Mouse (Mus musculus): ENCODE measurements around the gene Ppm1m. TPM values are rescaled to one million over a fixed set of nuclear protein-coding genes. Genes with fewer than 3 reads are reported as not detected.
"Not testable (repeated sequence)": the region's sequence is repeated elsewhere in the genome, so short reads cannot be mapped to it uniquely, and the experiment has no call there.

The Ppm1m gene
- polyA plus RNA-seq, 1 experiment from 2014 or later = 16.9 TPM

GRCm38 (mm10) chr9:106177799-106178198 is 21.7 kb downstream of the Ppm1m start:
- Histone ChIP-seq H3K27ac (no peak overlapping the region), H3K4me3 (replicated peaks) (no peak overlapping the region), H3K4me1 (replicated peaks) (peaks cover 40% of the 10 kb centered on the region), H3K27me3 (no peaks in the 10 kb centered on the region), H3K9me3 (no peaks in the 10 kb centered on the region), H3K36me3 (peaks cover 57% of the 10 kb centered on the region), H3K9ac (replicated peaks) (no peak overlapping the region), H3K4me2 (replicated peaks) (no peak overlapping the region)
- 96% methylated on average over 6 of the region's 6 CpGs for WGBS
- ATAC-seq = no peak

GRCm38 (mm10) chr9:106176769-106177168 is 22.8 kb downstream of the Ppm1m start:
- Histone ChIP-seq H3K27ac (no peak overlapping the region), H3K9me3 (no peaks in the 10 kb centered on the region), H3K9ac (replicated peaks) (no peak overlapping the region), H3K4me1 (replicated peaks) (peaks cover 50% of the 10 kb centered on the region), H3K4me2 (replicated peaks) (no peak overlapping the region), H3K4me3 (replicated peaks) (no peak overlapping the region), H3K36me3 (peaks cover 46% of the 10 kb centered on the region), H3K27me3 (no peaks in the 10 kb centered on the region)
- 91% methylated on average over 5 of the region's 5 CpGs for WGBS
- ATAC-seq = no peak

- Histone ChIP-seq H3K36me3 (peaks cover 35% of the 10 kb centered on the region), H3K27me3 (no peaks in the 10 kb centered on the region), H3K9ac (replicated peaks) (no peak overlapping the region), H3K27ac (no peak overlapping the region), H3K4me3 (replicated peaks) (no peak overlapping the region), H3K9me3 (no peaks in the 10 kb centered on the region), H3K4me1 (replicated peaks) (peaks cover 50% of the 10 kb centered on the region), H3K4me2 (replicated peaks) (no peak overlapping the region)
- WGBS = 84% methylated on average over 3 of the region's 3 CpGs
- no peak for ATAC-seq
Measured at GRCm38 (mm10) chr9:106175552-106176200, 23.9 kb downstream of the Ppm1m start.

DNA sequence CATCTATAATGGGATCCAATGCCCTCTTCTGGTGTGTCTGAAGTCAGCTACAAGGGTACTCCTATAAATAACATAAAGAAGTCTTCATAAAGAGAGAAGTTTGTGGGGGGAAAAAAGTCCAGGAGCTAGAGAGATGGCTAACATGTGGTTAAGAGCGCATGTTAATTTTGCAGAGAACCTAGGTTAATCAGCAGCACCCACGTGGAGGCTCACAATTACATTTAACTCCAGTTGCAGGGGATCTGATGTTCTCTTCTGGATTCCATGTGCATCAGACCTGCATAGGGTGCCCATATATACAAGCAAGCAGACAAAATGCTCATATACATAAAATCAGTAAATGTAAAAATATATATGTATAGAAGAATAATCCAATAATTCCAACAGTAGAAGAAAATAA is 26.2 kb downstream of the Ppm1m start:
- peak overlapping the region; percentile 92 for H3K4me2 ChIP-seq (replicated peaks)
- no peak overlapping the region for H3K27ac ChIP-seq
- peak overlapping the region; percentile 98 for H3K4me3 ChIP-seq (replicated peaks)
- H3K9me3 ChIP-seq = no peaks in the 10 kb centered on the region
- 0 out of 2 replicates have a peak, but pooled peaks cover 3% of the 10 kb centered on the region for H3K27me3 ChIP-seq
- peaks cover 52% of the 10 kb centered on the region for H3K4me1 ChIP-seq (replicated peaks)
- H3K9ac ChIP-seq (replicated peaks) = peak overlapping the region; percentile 39; the same call in 1 of the 2 replicates
- H3K36me3 ChIP-seq = peaks cover 22% of the 10 kb centered on the region
- 66% methylated on average over 2 of the region's 2 CpGs for whole genome bisulfite sequencing
- no peak for ATAC-seq

DNA sequence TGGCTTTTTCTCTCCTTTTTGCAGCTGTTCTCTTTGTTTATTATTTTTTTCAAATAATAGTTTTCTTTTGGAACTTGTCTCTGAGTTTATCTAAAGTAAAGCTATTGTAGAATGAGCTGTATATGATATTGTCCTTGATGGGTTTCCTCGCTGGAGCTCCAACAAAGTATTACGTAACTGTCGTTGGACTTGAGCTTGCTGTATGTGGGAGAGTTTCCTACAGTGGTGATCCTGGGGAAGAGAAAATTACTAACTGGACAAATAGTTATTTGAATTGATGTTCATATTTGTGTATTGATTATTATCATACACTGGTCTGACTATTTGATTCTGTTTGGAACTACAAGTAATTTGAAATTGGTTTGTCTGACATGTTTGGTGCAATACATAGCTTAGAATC is 27.0 kb downstream of the Ppm1m start:
- Histone ChIP-seq H3K27ac (no peak overlapping the region), H3K4me2 (replicated peaks) (peak overlapping the region; percentile 92), H3K9me3 (no peaks in the 10 kb centered on the region), H3K27me3 (0 out of 2 replicates have a peak, but pooled peaks cover 3% of the 10 kb centered on the region), H3K4me3 (replicated peaks) (peak overlapping the region; percentile 98), H3K4me1 (replicated peaks) (peaks cover 52% of the 10 kb centered on the region), H3K36me3 (peaks cover 13% of the 10 kb centered on the region), H3K9ac (replicated peaks) (peak overlapping the region; percentile 95)
- WGBS = 37% methylated on average over 3 of the region's 3 CpGs
- no peak for ATAC-seq

DNA sequence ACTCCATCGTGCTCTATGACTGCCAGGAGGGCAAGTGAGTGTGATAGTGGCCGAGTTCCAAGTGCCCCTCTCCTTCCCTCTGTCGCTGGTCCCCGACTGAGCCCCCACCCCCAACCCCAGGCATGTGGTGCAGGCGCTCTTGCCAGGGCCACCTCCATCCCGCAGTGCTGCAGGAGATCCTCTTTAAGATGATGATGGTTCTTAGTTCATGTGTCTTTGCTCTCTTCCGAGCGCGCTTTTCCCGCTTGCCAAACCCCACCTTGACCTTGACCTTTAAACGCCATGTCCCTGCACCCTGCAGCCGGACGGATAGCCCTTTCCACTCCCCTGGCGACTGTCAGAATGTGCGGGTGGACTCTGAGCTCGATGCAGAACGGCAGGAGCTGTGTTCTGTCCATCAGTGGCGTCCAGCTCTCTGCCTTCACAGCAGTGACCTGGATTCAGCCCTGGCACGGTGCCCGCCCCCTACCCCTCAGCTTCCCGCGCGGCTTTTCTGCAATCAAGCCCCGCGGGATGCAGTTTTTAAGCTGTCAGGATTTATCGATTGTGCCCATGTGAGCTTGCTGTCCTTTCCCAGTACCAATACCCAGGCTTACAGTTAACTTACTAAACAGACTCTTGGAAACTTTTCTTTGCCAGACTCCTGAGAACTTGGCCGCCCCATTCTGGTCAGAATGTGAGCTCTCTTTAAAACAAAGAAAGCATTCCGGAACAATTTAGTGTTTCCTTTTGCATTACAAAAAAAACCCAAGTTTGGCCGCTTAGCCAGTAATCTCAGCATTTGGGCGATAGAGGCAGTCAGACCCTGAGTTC is 28.0 kb downstream of the Ppm1m start:
- H3K27me3 ChIP-seq = 0 out of 2 replicates have a peak, but pooled peaks cover 3% of the 10 kb centered on the region
- peaks cover 52% of the 10 kb centered on the region for H3K4me1 ChIP-seq (replicated peaks)
- no peaks in the 10 kb centered on the region for H3K9me3 ChIP-seq
- peak overlapping the region; percentile 92 for H3K4me2 ChIP-seq (replicated peaks)
- H3K27ac ChIP-seq = peak overlapping the region; percentile 98
- peak; percentile 75 for ATAC-seq
- H3K36me3 ChIP-seq = peaks cover 4% of the 10 kb centered on the region
- WGBS = under 1% methylated on average over 30 of the region's 30 CpGs
- peak overlapping the region; percentile 98 for H3K4me3 ChIP-seq (replicated peaks)
- H3K9ac ChIP-seq (replicated peaks) = peak overlapping the region; percentile 95

DNA sequence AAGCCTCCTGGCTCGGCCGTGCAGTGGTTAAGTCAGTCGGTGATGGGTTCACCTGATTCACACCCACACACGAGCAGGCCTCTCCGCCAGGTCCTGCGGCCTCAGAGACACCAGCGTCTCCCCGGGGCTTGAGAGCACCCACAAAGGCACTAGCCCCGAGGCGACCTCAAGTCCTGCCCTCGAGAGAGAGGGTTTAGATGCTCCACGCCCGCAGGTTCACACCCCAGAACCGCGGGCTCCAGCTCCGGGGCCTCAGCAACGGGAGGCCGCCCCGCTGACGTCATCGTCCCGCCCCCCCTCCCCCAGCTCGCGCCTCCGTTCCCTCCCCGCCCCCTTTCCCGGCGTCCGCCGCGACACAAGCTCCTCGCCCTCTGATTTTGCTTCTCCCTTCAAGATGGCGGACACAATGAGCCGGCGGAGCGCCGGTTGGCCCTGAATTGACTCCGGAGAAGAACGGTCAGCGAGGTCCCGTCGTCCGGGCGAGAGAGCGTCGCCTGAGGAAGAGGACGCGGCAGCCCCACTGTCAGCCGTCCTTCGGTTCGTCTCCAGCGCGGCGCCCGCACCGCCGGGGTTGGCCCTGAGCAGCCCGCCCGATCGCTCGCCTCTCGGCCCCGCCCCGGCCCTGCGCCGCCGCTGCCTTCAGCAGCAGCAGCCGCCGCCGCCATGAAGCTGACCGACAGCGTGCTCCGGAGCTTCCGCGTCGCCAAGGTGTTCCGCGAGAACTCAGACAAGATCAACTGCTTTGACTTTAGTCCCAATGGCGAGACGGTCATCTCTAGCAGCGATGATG is 28.8 kb downstream of the Ppm1m start, which contains the start of gene Wdr82:
Wdr82 (plus strand) TSS at position 373 of the 790 bp plus-strand sequence.
- ATAC-seq = peak; percentile 92
- H3K4me1 ChIP-seq (replicated peaks) = peaks cover 44% of the 10 kb centered on the region
- WGBS = under 1% methylated on average over 76 of the region's 81 CpGs
- peak within 1 kb of the TSS; percentile 95 for H3K9ac ChIP-seq (replicated peaks)
- H3K27ac ChIP-seq = peak within 1 kb of the TSS; percentile 98
- H3K9me3 ChIP-seq = no peaks in the 10 kb centered on the region
- H3K4me3 ChIP-seq (replicated peaks) = peak within 1 kb of the TSS; percentile 98
- peak within 1 kb of the TSS; percentile 92 for H3K4me2 ChIP-seq (replicated peaks)
- H3K27me3 ChIP-seq = 0 out of 2 replicates have a peak, but pooled peaks cover 3% of the 10 kb centered on the region
- H3K36me3 ChIP-seq = no peaks in the 10 kb centered on the region

GRCm38 (mm10) chr9:106169917-106170316 is 29.6 kb downstream of the Ppm1m start:
- Histone ChIP-seq H3K4me2 (replicated peaks) (peak overlapping the region; percentile 92), H3K4me3 (replicated peaks) (peak overlapping the region; percentile 98; the same call in 1 of the 2 replicates), H3K27ac (0 out of 2 replicates have a peak overlapping the region, but pooled peaks have one; percentile 98), H3K36me3 (no peaks in the 10 kb centered on the region), H3K27me3 (0 out of 2 replicates have a peak, but pooled peaks cover 3% of the 10 kb centered on the region), H3K9me3 (no peaks in the 10 kb centered on the region), H3K9ac (replicated peaks) (peak overlapping the region; percentile 95; the same call in 1 of the 2 replicates), H3K4me1 (replicated peaks) (peaks cover 37% of the 10 kb centered on the region)
- 39% methylated on average over 6 of the region's 6 CpGs for WGBS
- ATAC-seq = no peak

- H3K36me3 ChIP-seq; ATAC-seq; H3K27ac ChIP-seq; H3K9me3 ChIP-seq; H3K27me3 ChIP-seq; H3K4me3 ChIP-seq (replicated peaks); H3K9ac ChIP-seq (replicated peaks); H3K4me2 ChIP-seq (replicated peaks): not testable (repeated sequence)
- H3K4me1 ChIP-seq (replicated peaks) = peaks cover 29% of the 10 kb centered on the region
- WGBS = 72% methylated on average over 1 of the region's 1 CpGs
Measured at GRCm38 (mm10) chr9:106169006-106169405, 30.5 kb downstream of the Ppm1m start.

GRCm38 (mm10) chr9:106167703-106168102 is 31.8 kb downstream of the Ppm1m start:
- H3K4me3 ChIP-seq (replicated peaks) = no peak overlapping the region
- no peak overlapping the region for H3K27ac ChIP-seq
- no peak for ATAC-seq
- H3K9ac ChIP-seq (replicated peaks) = no peak overlapping the region
- 39% methylated on average over 1 of the region's 1 CpGs for WGBS
- H3K4me1 ChIP-seq (replicated peaks) = peaks cover 16% of the 10 kb centered on the region
- H3K9me3 ChIP-seq = no peaks in the 10 kb centered on the region
- H3K36me3 ChIP-seq = no peaks in the 10 kb centered on the region
- H3K4me2 ChIP-seq (replicated peaks) = no peak overlapping the region
- H3K27me3 ChIP-seq = 0 out of 2 replicates have a peak, but pooled peaks cover 3% of the 10 kb centered on the region

DNA sequence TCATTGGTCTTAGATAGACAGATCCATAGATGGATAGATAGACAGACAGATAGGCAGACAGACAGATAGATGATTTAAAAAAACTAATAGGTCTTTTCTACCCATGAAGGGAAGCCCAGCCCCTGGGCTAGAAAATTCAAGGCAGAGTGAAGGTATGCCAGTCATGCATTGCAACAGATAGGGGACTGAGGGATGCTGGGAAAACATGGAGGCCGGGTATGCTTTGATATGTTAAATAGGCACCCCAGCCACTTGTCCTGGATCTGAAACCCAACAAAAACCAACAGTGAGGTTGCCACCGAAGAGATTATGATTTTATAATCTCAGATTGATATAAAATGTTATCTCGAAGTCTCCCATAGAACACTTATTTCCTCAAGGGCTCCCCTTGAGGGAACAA is 32.3 kb downstream of the Ppm1m start:
- H3K9me3 ChIP-seq = no peaks in the 10 kb centered on the region
- H3K27me3 ChIP-seq = 0 out of 2 replicates have a peak, but pooled peaks cover 3% of the 10 kb centered on the region
- H3K36me3 ChIP-seq = no peaks in the 10 kb centered on the region
- ATAC-seq = no peak
- H3K9ac ChIP-seq (replicated peaks) = no peak overlapping the region
- no peak overlapping the region for H3K4me2 ChIP-seq (replicated peaks)
- WGBS = 79% methylated on average over 3 of the region's 3 CpGs
- H3K27ac ChIP-seq = no peak overlapping the region
- no peak overlapping the region for H3K4me3 ChIP-seq (replicated peaks)
- H3K4me1 ChIP-seq (replicated peaks) = peaks cover 12% of the 10 kb centered on the region

Measured in midbrain, embryonic 13.5 days (tissue).